10 mouse cellular contexts compared by ENCODE assay signal in genomic region chr3:129215241-129215750, GRCm38 (mm10). TPM values are rescaled to one million over a fixed set of nuclear protein-coding genes. Genes with fewer than 3 reads are reported as not detected.
A peak's percentile ranks its signal among the peaks of the same experiment; 100 is the strongest.
DNase-seq lines count a peak whose midpoint lies in the region; ATAC-seq and TF ChIP-seq lines count a peak whose summit lies in the region.
"Had no signal": no experiment of that assay in that cellular context is flagged by ENCODE, and none has a peak within 500 bp of the region (broad histone marks: within the 10 kb centered on the region; RNA-seq: fewer than 3 reads in every experiment).

No protein-coding gene starts in this region.

- no peak for DNase-seq in heart, adult 8-10 months (ENCODE audit: low spot score)
- DNase-seq in natural killer cell, adult 2 months (ENCODE audit: low spot score in 2 of 2): no peak
- no peak for DNase-seq in thymus, postnatal 25 days
- DNase-seq in left cerebral cortex, postnatal 14 days (ENCODE audit: low spot score in 2 of 2): no peak
- DNase-seq: cerebellum, adult 11-12 months had no signal

- no peak for TF ChIP-seq CTCF in bone marrow macrophage, adult 2 months (IDR thresholded peaks at IDR 0.05; ENCODE audit: low read depth, low read length)

- ATAC-seq in heart, embryonic 13.5 days (ENCODE audit: extremely low read depth, insufficient number of reproducible peaks, low FRiP score, low TSS enrichment): no peak
- no peak for ATAC-seq in hindbrain, embryonic 12.5 days (ENCODE audit: low FRiP score)
- no peak for ATAC-seq in midbrain, embryonic 15.5 days (replicated peaks)

- peaks cover 22% of the 10 kb centered on the region for H3K4me1 ChIP-seq in heart, embryonic 13.5 days
- H3K4me1 ChIP-seq in bone marrow macrophage, adult 2 months (ENCODE audit: control insufficient read depth, insufficient read depth, low read length): peaks cover 2% of the 10 kb centered on the region; the same call in 1 of the 2 replicates
- peaks cover 21% of the 10 kb centered on the region for H3K4me1 ChIP-seq in hindbrain, embryonic 12.5 days
- H3K4me1 ChIP-seq in midbrain, embryonic 15.5 days: peaks cover 21% of the 10 kb centered on the region

- no peak for TF ChIP-seq POLR2A in bone marrow macrophage, adult 2 months (IDR thresholded peaks at IDR 0.05; ENCODE audit: borderline replicate concordance, low read depth, low read length)

- peaks cover 93% of the 10 kb centered on the region for H3K27me3 ChIP-seq in heart, embryonic 13.5 days (replicated peaks)
- H3K27me3 ChIP-seq in hindbrain, embryonic 12.5 days: peaks cover 89% of the 10 kb centered on the region
- peaks cover 62% of the 10 kb centered on the region for H3K27me3 ChIP-seq in midbrain, embryonic 15.5 days (replicated peaks)

- H3K9ac ChIP-seq in heart, embryonic 13.5 days: peak overlapping the region; percentile 78
- H3K9ac ChIP-seq in hindbrain, embryonic 12.5 days: peak overlapping the region; percentile 32; the same call in 1 of the 2 replicates
- no peak overlapping the region for H3K9ac ChIP-seq in midbrain, embryonic 15.5 days

- intact Hi-C loops in left cerebral cortex, postnatal 14 days (cut with DNase I): no loop called here

- H3K4me3 ChIP-seq in heart, embryonic 13.5 days: peak overlapping the region; percentile 61
- H3K4me3 ChIP-seq in bone marrow macrophage, adult 2 months (ENCODE audit: insufficient read depth, low read length): peak overlapping the region; percentile 59
- peak overlapping the region; percentile 44; the same call in 1 of the 2 replicates for H3K4me3 ChIP-seq in hindbrain, embryonic 12.5 days
- peak overlapping the region; percentile 40 for H3K4me3 ChIP-seq in midbrain, embryonic 15.5 days

- H3K27ac ChIP-seq in heart, embryonic 13.5 days (replicated peaks): peak overlapping the region; percentile 60
- no peak overlapping the region for H3K27ac ChIP-seq in bone marrow macrophage, adult 2 months (ENCODE audit: insufficient read depth, low read depth, low read length)
- H3K27ac ChIP-seq in hindbrain, embryonic 12.5 days: no peak overlapping the region
- H3K27ac ChIP-seq in midbrain, embryonic 15.5 days: no peak overlapping the region

- no peaks in the 10 kb centered on the region for H3K9me3 ChIP-seq in heart, embryonic 13.5 days
- no peaks in the 10 kb centered on the region for H3K9me3 ChIP-seq in hindbrain, embryonic 12.5 days (replicated peaks)
- H3K9me3 ChIP-seq in midbrain, embryonic 15.5 days: no peaks in the 10 kb centered on the region

- H3K4me2 ChIP-seq in heart, embryonic 13.5 days: peak overlapping the region; percentile 82
- peak overlapping the region; percentile 15; the same call in 1 of the 2 replicates for H3K4me2 ChIP-seq in hindbrain, embryonic 12.5 days (replicated peaks)
- peak overlapping the region; percentile 3 for H3K4me2 ChIP-seq in midbrain, embryonic 15.5 days

- under 1% methylated on average over 26 of the region's 26 CpGs for WGBS in heart, embryonic 13.5 days
- WGBS in hindbrain, embryonic 12.5 days: under 1% methylated on average over 26 of the region's 26 CpGs
- WGBS in midbrain, embryonic 15.5 days: 2% methylated on average over 26 of the region's 26 CpGs

- H3K36me3 ChIP-seq in heart, embryonic 13.5 days: no peaks in the 10 kb centered on the region
- H3K36me3 ChIP-seq in hindbrain, embryonic 12.5 days: no peaks in the 10 kb centered on the region
- H3K36me3 ChIP-seq in midbrain, embryonic 15.5 days (replicated peaks): no peaks in the 10 kb centered on the region

RNA-seq across cellular contexts. Expression of gene Pitx2, which starts 15.6 kb away (rescaled TPM):
- polyA plus RNA-seq in heart, embryonic 13.5 days (2015; fragmentation: Nextera tagmentation; extraction: Ambion mirVana): 29.2 and 30.1 TPM in 2 replicates
- total RNA-seq in heart, adult 8-10 months (2022): 1 to 10 TPM in 1 of 4 experiments, under 1 TPM in 3; 0.57 to 1.4 (median 0.69) TPM
- not detected in 2 replicates for polyA plus RNA-seq in bone marrow macrophage, adult 2 months (2012; ENCODE audit: insufficient read depth, insufficient read length, missing spikeins)
- 6.5 and 8.3 TPM in 2 replicates for polyA plus RNA-seq in hindbrain, embryonic 12.5 days (2016; fragmentation: Nextera tagmentation; extraction: Ambion mirVana)
- polyA plus RNA-seq in midbrain, embryonic 15.5 days (2015; fragmentation: Nextera tagmentation; extraction: Ambion mirVana): 41.0 and 60.5 TPM in 2 replicates
- not detected for total RNA-seq in left cerebral cortex, postnatal 14 days (2021)
- total RNA-seq: MEL had no signal

Comparison
In these comparisons a context has a peak if more than half of its experiments do, and no peak if none do; other contexts are left out.
1. H3K4me2 ChIP-seq: peak in every context shown above with its lines; median percentile 82 in heart, embryonic 13.5 days; 15 in hindbrain, embryonic 12.5 days; 3 in midbrain, embryonic 15.5 days.